Mouse (Mus musculus): ENCODE data around the gene Tpsab1.

DNA sequence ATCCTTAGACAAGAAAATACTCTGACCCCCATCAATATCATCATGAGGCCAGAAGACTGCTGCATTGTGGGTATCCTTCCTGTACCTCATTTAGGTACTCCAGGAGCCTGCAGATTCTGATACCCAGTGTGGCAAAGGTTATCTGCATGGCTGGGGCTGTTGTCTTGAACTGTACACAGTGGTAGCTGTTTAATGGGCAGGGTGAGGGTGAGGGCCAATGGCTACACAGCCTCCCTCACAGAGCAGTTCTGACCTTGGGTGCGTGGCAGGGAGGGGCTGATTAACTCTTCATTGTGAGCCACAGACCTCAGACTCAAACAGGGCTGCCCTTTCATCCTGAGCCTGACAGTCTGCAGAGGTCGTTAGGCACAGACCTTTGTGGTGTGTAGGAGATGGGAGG is 22.4 kb downstream of the Tpsab1 start:
- TF ChIP-seq POLR2A (IDR thresholded peaks at IDR 0.05; ENCODE audit: low read depth, low read length) (no peak), CTCF (IDR thresholded peaks at IDR 0.05; ENCODE audit: extremely low read depth, insufficient read length, insufficient replicate concordance, low read depth, low read length) (no peak)

Measured in small intestine, adult 2 months (tissue).